Mouse (Mus musculus): ENCODE results near the gene Gnb1l.

GRCm38 (mm10) chr16:18586906-18587546 is 88.5 kb downstream of the Gnb1l start:
- no peak for TF ChIP-seq CTCF (IDR thresholded peaks at IDR 0.05; ENCODE audit: low read depth)
- TF ChIP-seq EP300 (IDR thresholded peaks at IDR 0.05; ENCODE audit: low read depth): no peak

Data from heart, postnatal 0 days (tissue).